ENCODE assay signal across 10 mouse cellular contexts in the genomic region with DNA sequence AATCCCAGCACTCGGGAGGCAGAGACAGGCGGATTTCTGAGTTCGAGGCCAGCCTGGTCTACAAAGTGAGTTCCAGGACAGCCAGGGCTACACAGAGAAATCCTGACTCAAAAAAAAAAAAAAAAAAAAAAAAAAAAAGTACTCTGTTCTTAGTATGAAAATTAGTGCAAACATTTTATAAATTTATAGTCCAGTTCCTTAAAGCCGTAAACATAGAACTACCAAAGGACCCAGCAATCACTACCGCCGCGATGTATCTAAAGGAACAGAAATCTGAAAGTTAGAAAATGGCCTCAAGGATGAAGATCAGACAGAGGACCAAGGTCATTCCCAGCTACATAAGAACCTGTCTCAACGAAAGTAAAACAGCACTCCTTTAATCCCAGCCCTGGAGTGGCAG. TPM values are rescaled to one million over a fixed set of nuclear protein-coding genes. Genes with fewer than 3 reads are reported as not detected.
A peak's percentile ranks its signal among the peaks of the same experiment; 100 is the strongest.
DNase-seq lines count a peak whose midpoint lies in the region; ATAC-seq and TF ChIP-seq lines count a peak whose summit lies in the region.
"Had no signal": no experiment of that assay in that cellular context is flagged by ENCODE, and none has a peak within 500 bp of the region (broad histone marks: within the 10 kb centered on the region; RNA-seq: fewer than 3 reads in every experiment).

No protein-coding gene starts in this region.

- TF ChIP-seq POLR2A in heart, adult 2 months (IDR thresholded peaks at IDR 0.05; ENCODE audit: insufficient read depth, low read depth, low read length) = no peak
- TF ChIP-seq POLR2A in ES-Bruce4 (IDR thresholded peaks at IDR 0.05; ENCODE audit: insufficient read depth, low read length) = no peak

- DNase-seq in heart, adult 2 months = no peak
- DNase-seq in hindbrain, embryonic 11.5 days (ENCODE audit: low spot score) = no peak
- DNase-seq in natural killer cell, adult 2 months (ENCODE audit: low spot score in 2 of 2) = no peak
- DNase-seq in urinary bladder, postnatal 25 days (ENCODE audit: low spot score) = no peak
- no peak for DNase-seq in adrenal gland, adult 8-10 months
- DNase-seq: gastrocnemius, postnatal 10 days; lung, postnatal 14 days had no signal

- no peak overlapping the region for H3K27ac ChIP-seq in heart, embryonic 12.5 days (ENCODE audit: poor library complexity, severe bottlenecking)
- H3K27ac ChIP-seq in heart, adult 2 months = no peak overlapping the region
- H3K27ac ChIP-seq in ES-Bruce4 (ENCODE audit: insufficient read depth, low read length) = no peak overlapping the region
- H3K27ac ChIP-seq in hindbrain, embryonic 11.5 days (ENCODE audit: low read depth, low read length) = no peak overlapping the region
- H3K27ac ChIP-seq in macrophage = no peak overlapping the region

- WGBS in heart, embryonic 12.5 days = 79% methylated on average over 8 of the region's 8 CpGs
- WGBS in heart, adult 2 months = 85% methylated on average over 8 of the region's 8 CpGs
- WGBS in hindbrain, embryonic 11.5 days = 83% methylated on average over 8 of the region's 8 CpGs
- WGBS in macrophage (ENCODE audit: missing documents) = 74% methylated on average over 5 of the region's 8 CpGs

- H3K27me3 ChIP-seq in heart, embryonic 12.5 days (replicated peaks) = no peaks in the 10 kb centered on the region
- no peaks in the 10 kb centered on the region for H3K27me3 ChIP-seq in heart, adult 2 months (ENCODE audit: control insufficient read depth, insufficient read depth, low read length)
- H3K27me3 ChIP-seq in ES-Bruce4 (ENCODE audit: control insufficient read depth, insufficient read depth, low read length, poor library complexity, severe bottlenecking) = no peaks in the 10 kb centered on the region
- no peaks in the 10 kb centered on the region for H3K27me3 ChIP-seq in hindbrain, embryonic 11.5 days (ENCODE audit: control insufficient read depth, insufficient read depth, low read length)

- peak overlapping the region; percentile 79 for H3K4me3 ChIP-seq in heart, embryonic 12.5 days
- no peak overlapping the region; the same call in 1 of the 2 replicates for H3K4me3 ChIP-seq in heart, adult 2 months
- H3K4me3 ChIP-seq in ES-Bruce4 (ENCODE audit: low read depth, low read length) (peak overlapping the region; percentile 86), macrophage (ENCODE audit: inconsistent target) (peak overlapping the region; percentile 23; the same call in 1 of the 2 replicates)
- H3K4me3 ChIP-seq in hindbrain, embryonic 11.5 days (ENCODE audit: low read depth, low read length) = peak overlapping the region; percentile 56

- intact Hi-C loops in heart, adult 2 months (cut with DNase I) = no loop called here

- TF ChIP-seq CTCF in heart, adult 2 months (IDR thresholded peaks at IDR 0.05) = no peak
- TF ChIP-seq CTCF in ES-Bruce4 (IDR thresholded peaks at IDR 0.05; ENCODE audit: low read depth, low read length) = no peak

- H3K36me3 ChIP-seq in heart, embryonic 12.5 days = peaks cover 28% of the 10 kb centered on the region
- H3K36me3 ChIP-seq in heart, adult 2 months (ENCODE audit: control insufficient read depth, insufficient read depth, low read length) = no peaks in the 10 kb centered on the region
- H3K36me3 ChIP-seq in ES-Bruce4 (ENCODE audit: control insufficient read depth, insufficient read depth, low read length, poor library complexity, severe bottlenecking) = peaks cover 28% of the 10 kb centered on the region
- H3K36me3 ChIP-seq in hindbrain, embryonic 11.5 days (ENCODE audit: control insufficient read depth, insufficient read depth, low read length) = no peaks in the 10 kb centered on the region
- no peaks in the 10 kb centered on the region for H3K36me3 ChIP-seq in macrophage (ENCODE audit: inconsistent target)

- H3K9me3 ChIP-seq in heart, embryonic 12.5 days (replicated peaks) = peaks cover 11% of the 10 kb centered on the region; the same call in 1 of the 2 replicates
- 0 out of 2 replicates have a peak, but pooled peaks cover under 1% of the 10 kb centered on the region for H3K9me3 ChIP-seq in ES-Bruce4 (replicated peaks; ENCODE audit: control insufficient read depth, insufficient read depth, low read length, poor library complexity, severe bottlenecking)
- 0 out of 2 replicates have a peak, but pooled peaks cover 3% of the 10 kb centered on the region for H3K9me3 ChIP-seq in hindbrain, embryonic 11.5 days (ENCODE audit: control insufficient read depth, low read length)

- H3K79me2 ChIP-seq in heart, adult 2 months (replicated peaks; ENCODE audit: control insufficient read depth, insufficient read depth, low read length) = no peaks in the 10 kb centered on the region
- H3K79me2 ChIP-seq in macrophage (ENCODE audit: inconsistent target) = no peaks in the 10 kb centered on the region

- no peak for ATAC-seq in heart, embryonic 12.5 days (ENCODE audit: insufficient number of reproducible peaks, low FRiP score)
- ATAC-seq in hindbrain, embryonic 11.5 days (ENCODE audit: low FRiP score) = no peak

- H3K9ac ChIP-seq in heart, embryonic 12.5 days = peak overlapping the region; percentile 87; the same call in 1 of the 2 replicates
- H3K9ac ChIP-seq in heart, adult 2 months (ENCODE audit: low read depth, low read length) = no peak overlapping the region
- H3K9ac ChIP-seq in ES-Bruce4 (ENCODE audit: low read depth, poor library complexity, severe bottlenecking) = peak overlapping the region; percentile 90
- peak overlapping the region; percentile 71 for H3K9ac ChIP-seq in hindbrain, embryonic 11.5 days (ENCODE audit: low read depth, low read length)

- peaks cover 8% of the 10 kb centered on the region; the same call in 1 of the 2 replicates for H3K4me1 ChIP-seq in heart, embryonic 12.5 days (replicated peaks)
- no peaks in the 10 kb centered on the region for H3K4me1 ChIP-seq in heart, adult 2 months (ENCODE audit: control insufficient read depth, insufficient read depth, low read length)
- no peaks in the 10 kb centered on the region for H3K4me1 ChIP-seq in ES-Bruce4 (ENCODE audit: control insufficient read depth, insufficient read depth, low read length)
- H3K4me1 ChIP-seq in hindbrain, embryonic 11.5 days (replicated peaks; ENCODE audit: control insufficient read depth, insufficient read depth, low read length) = no peaks in the 10 kb centered on the region

- H3K4me2 ChIP-seq in heart, embryonic 12.5 days = peak overlapping the region; percentile 85
- peak overlapping the region; percentile 59 for H3K4me2 ChIP-seq in hindbrain, embryonic 11.5 days (replicated peaks; ENCODE audit: low read depth, low read length)

- no peak for TF ChIP-seq EP300 in heart, adult 2 months (IDR thresholded peaks at IDR 0.05; ENCODE audit: insufficient read depth, low read depth, low read length)
- TF ChIP-seq EP300 in ES-Bruce4 (IDR thresholded peaks at IDR 0.05; ENCODE audit: insufficient read depth, low read depth, low read length) = no peak

RNA-seq across cellular contexts. Expression of a gene that starts 0.9 kb away (rescaled TPM):
- polyA plus RNA-seq in heart, embryonic 12.5 days (2016; fragmentation: Nextera tagmentation; extraction: Ambion mirVana) = 4.1 and 4.8 TPM in 2 replicates
- total RNA-seq in heart, adult 2 months (2021) = under 1 TPM; 0.34 to 0.39 TPM
- 0.04 and 0.12 TPM in 2 replicates for polyA plus RNA-seq in heart, adult 2 months (2012; rRNA removed)
- polyA plus RNA-seq in ES-Bruce4 (2011; ENCODE audit: insufficient read depth, insufficient read length, low read depth, missing spikeins) (10.8 and 11.4 TPM in 2 replicates), macrophage (2018) (0.06 to 0.07 TPM in 2 of 3 replicates, not detected in the other)
- 7.1 and 8.1 TPM in 2 replicates for polyA plus RNA-seq in hindbrain, embryonic 11.5 days (2014; fragmentation: Nextera tagmentation; extraction: Ambion mirVana)
- total RNA-seq in macrophage (2018; cell fraction: chromatin; rRNA removed) = under 1 TPM in 13 of 26 experiments, not detected in 13; 0.17 to 0.57 (median 0.25) TPM
- under 1 TPM in 13 of 26 experiments, not detected in 13; 0.03 to 0.09 (median 0.06) TPM for total RNA-seq in macrophage (2018; cell fraction: cytosol; rRNA removed)
- under 1 TPM in 12 of 26 experiments, not detected in 14; 0.10 to 0.58 (median 0.20) TPM for total RNA-seq in macrophage (2018; cell fraction: nucleus; rRNA removed)
- 1 to 10 TPM in 2 of 4 experiments, under 1 TPM in 2; 0.58 to 1.2 (median 0.87) TPM for total RNA-seq in adrenal gland, adult 8-10 months (2022)

RNA-seq across cellular contexts. Expression of a gene that starts 33.3 kb away (rescaled TPM):
- polyA plus RNA-seq in heart, embryonic 12.5 days (2016; fragmentation: Nextera tagmentation; extraction: Ambion mirVana) = 19.1 and 20.0 TPM in 2 replicates
- 10 to 100 TPM; 33.6 to 34.2 TPM for total RNA-seq in heart, adult 2 months (2021)
- polyA plus RNA-seq in heart, adult 2 months (2012; rRNA removed) = 14.8 and 26.6 TPM in 2 replicates
- 34.4 and 41.6 TPM in 2 replicates for polyA plus RNA-seq in ES-Bruce4 (2011; ENCODE audit: insufficient read depth, insufficient read length, low read depth, missing spikeins)
- 11.9 and 13.4 TPM in 2 replicates for polyA plus RNA-seq in hindbrain, embryonic 11.5 days (2014; fragmentation: Nextera tagmentation; extraction: Ambion mirVana)
- total RNA-seq in macrophage (2018; cell fraction: chromatin; rRNA removed) = 10 to 100 TPM; 10.3 to 58.9 (median 30.0) TPM
- 10 to 100 TPM in 20 of 26 experiments, 1 to 10 TPM in 6; 5.2 to 21.7 (median 16.7) TPM for total RNA-seq in macrophage (2018; cell fraction: cytosol; rRNA removed)
- 10 to 100 TPM; 12.6 to 60.3 (median 25.4) TPM for total RNA-seq in macrophage (2018; cell fraction: nucleus; rRNA removed)
- 13.0 to 19.3 TPM (median 14.8 TPM) in 3 replicates for polyA plus RNA-seq in macrophage (2018)
- total RNA-seq in adrenal gland, adult 8-10 months (2022) = 10 to 100 TPM; 37.1 to 62.6 (median 53.2) TPM

RNA-seq across cellular contexts. Expression of a gene that starts 48.7 kb away (rescaled TPM):
- 14.4 and 15.9 TPM in 2 replicates for polyA plus RNA-seq in heart, embryonic 12.5 days (2016; fragmentation: Nextera tagmentation; extraction: Ambion mirVana)
- total RNA-seq in heart, adult 2 months (2021) = 1 to 10 TPM; 4.3 to 6.7 TPM
- 4.3 and 7.6 TPM in 2 replicates for polyA plus RNA-seq in heart, adult 2 months (2012; rRNA removed)
- 8.4 and 10.7 TPM in 2 replicates for polyA plus RNA-seq in ES-Bruce4 (2011; ENCODE audit: insufficient read depth, insufficient read length, low read depth, missing spikeins)
- polyA plus RNA-seq in hindbrain, embryonic 11.5 days (2014; fragmentation: Nextera tagmentation; extraction: Ambion mirVana) = 25.5 and 34.1 TPM in 2 replicates
- total RNA-seq in macrophage (2018; cell fraction: chromatin; rRNA removed) = 10 to 100 TPM in 20 of 26 experiments, 1 to 10 TPM in 6; 2.5 to 55.9 (median 26.1) TPM
- total RNA-seq in macrophage (2018; cell fraction: cytosol; rRNA removed) = 1 to 10 TPM in 25 of 26 experiments, under 1 TPM in 1; 0.86 to 8.3 (median 5.6) TPM
- total RNA-seq in macrophage (2018; cell fraction: nucleus; rRNA removed) = 10 to 100 TPM in 18 of 26 experiments, 1 to 10 TPM in 8; 3.0 to 43.6 (median 16.2) TPM
- polyA plus RNA-seq in macrophage (2018) = 4.9 to 7.5 TPM (median 6.3 TPM) in 3 replicates
- total RNA-seq in adrenal gland, adult 8-10 months (2022) = 10 to 100 TPM in 3 of 4 experiments, 1 to 10 TPM in 1; 6.6 to 17.0 (median 13.7) TPM
